Mouse (Mus musculus) heart, adult 8-10 months (tissue): ENCODE measurements around the gene Olfr512. TPM values are rescaled to one million over a fixed set of nuclear protein-coding genes. Genes with fewer than 3 reads are reported as not detected.

ENCODE experiments used
- DNase-seq: peaks from one replicate; pipeline ENCODE4 v3.0.0; 2022; ENCODE audit warnings: low spot score
- total RNA-seq, 4 experiments: library from RNA; stranded (reverse); gene quantifications; 2 replicates each; pipeline ENCODE4 v1.2.4; 2022

Olfr512 gene
- total RNA-seq, result not detected

GRCm38 (mm10) chr7:108713020-108713419 lies at the start of gene Olfr512:
TSS of gene Olfr512 (plus strand) at chr7:108713320.
- no peak for DNase-seq

- no peak for DNase-seq
Measured at GRCm38 (mm10) chr7:108666118-108666517, 47.0 kb upstream of the Olfr512 start, which contains the start of gene Olfr510. TSS of gene Olfr510 (plus strand) at chr7:108666418.

GRCm38 (mm10) chr7:108671058-108671457 lies 42.1 kb upstream of the Olfr512 start:
- DNase-seq, result no peak

- no peak for DNase-seq
Measured at GRCm38 (mm10) chr7:108678886-108679285, 34.2 kb upstream of the Olfr512 start.

GRCm38 (mm10) chr7:108750673-108751072 lies 37.6 kb downstream of the Olfr512 start, which contains the start of gene Olfr513:
TSS of gene Olfr513 (plus strand) at chr7:108750973.
- DNase-seq, result no peak

GRCm38 (mm10) chr7:108760411-108760810 lies 47.3 kb downstream of the Olfr512 start:
- no peak for DNase-seq

Other genes with a start within 250 kb of the Olfr512 start
- gene Olfr498, start 248.0 kb upstream of the Olfr512 start, total RNA-seq, result not detected
- not detected for gene Olfr502, start 188.3 kb upstream of the Olfr512 start, total RNA-seq
- not detected for gene Olfr503, start 168.8 kb upstream of the Olfr512 start, total RNA-seq
- gene Olfr504, start 147.5 kb upstream of the Olfr512 start, total RNA-seq, result not detected
- gene Olfr506, start 102.5 kb upstream of the Olfr512 start, total RNA-seq, result not detected
- not detected for gene Olfr507, start 91.5 kb upstream of the Olfr512 start, total RNA-seq
- not detected for gene Olfr508, start 83.3 kb upstream of the Olfr512 start, total RNA-seq
- gene Olfr509, start 61.4 kb upstream of the Olfr512 start, total RNA-seq, result not detected
- not detected for gene Olfr510, start 46.9 kb upstream of the Olfr512 start, total RNA-seq
- gene Olfr513, start 37.7 kb downstream of the Olfr512 start, total RNA-seq, result not detected
- not detected for gene Olfr514, start 112.7 kb downstream of the Olfr512 start, total RNA-seq
- not detected for gene Olfr516, start 137.2 kb downstream of the Olfr512 start, total RNA-seq
- gene Olfr517, start 159.1 kb downstream of the Olfr512 start, total RNA-seq, result not detected
- not detected for gene Olfr518, start 171.7 kb downstream of the Olfr512 start, total RNA-seq
- gene Olfr519, start 181.1 kb downstream of the Olfr512 start, total RNA-seq, result not detected
- 10 to 100 TPM; 20.3 to 24.5 (median 21.4) TPM for gene Nlrp10, start 216.9 kb downstream of the Olfr512 start, total RNA-seq
- gene Eif3f, start 221.1 kb downstream of the Olfr512 start, total RNA-seq, result 10 to 100 TPM; 81.4 to 89.7 (median 83.2) TPM
- gene Tub, start 237.0 kb downstream of the Olfr512 start, total RNA-seq, result under 1 TPM; 0.08 to 0.28 (median 0.18) TPM